ENCODE assay signal across 8 mouse cellular contexts in genomic region chr15:97837491-97838061, GRCm38 (mm10). TPM values are rescaled to one million over a fixed set of nuclear protein-coding genes. Genes with fewer than 3 reads are reported as not detected.
DNase-seq lines count a peak whose midpoint lies in the region; ATAC-seq and TF ChIP-seq lines count a peak whose summit lies in the region.

No protein-coding gene starts in this region.

- peak overlapping the region; percentile 74 for H3K27ac ChIP-seq in heart, embryonic 15.5 days
- H3K27ac ChIP-seq in lung, postnatal 0 days (ENCODE audit: low read length), result peak overlapping the region; percentile 89

- H3K9me3 ChIP-seq in heart, embryonic 15.5 days (replicated peaks), result no peaks in the 10 kb centered on the region
- H3K9me3 ChIP-seq in lung, postnatal 0 days (ENCODE audit: low read length), result no peaks in the 10 kb centered on the region

- H3K36me3 ChIP-seq in heart, embryonic 15.5 days, result no peaks in the 10 kb centered on the region
- H3K36me3 ChIP-seq in lung, postnatal 0 days (ENCODE audit: insufficient read depth, low read length), result no peaks in the 10 kb centered on the region

- H3K4me3 ChIP-seq in heart, embryonic 15.5 days, result no peak overlapping the region
- no peak overlapping the region for H3K4me3 ChIP-seq in lung, postnatal 0 days (ENCODE audit: low read depth, low read length)

- H3K27me3 ChIP-seq in Patski, result no peaks in the 10 kb centered on the region
- H3K27me3 ChIP-seq in heart, embryonic 15.5 days, result no peaks in the 10 kb centered on the region
- no peaks in the 10 kb centered on the region for H3K27me3 ChIP-seq in lung, postnatal 0 days (replicated peaks; ENCODE audit: insufficient read depth, low read length)

- in situ Hi-C loops in Patski (cut with MboI; ENCODE audit: low pct_unique_long_range_greater_than_20kb), result no loop called here

- peak overlapping the region; percentile 18 for H3K4me2 ChIP-seq in heart, embryonic 15.5 days
- H3K4me2 ChIP-seq in lung, postnatal 0 days (replicated peaks; ENCODE audit: low read depth, low read length), result no peak overlapping the region

- H3K9ac ChIP-seq in heart, embryonic 15.5 days, result no peak overlapping the region
- H3K9ac ChIP-seq in lung, postnatal 0 days (replicated peaks; ENCODE audit: low read depth), result no peak overlapping the region

- TF ChIP-seq CTCF in Patski (IDR thresholded peaks at IDR 0.05), result no peak
- no peak; the same call in 1 of the 2 replicates for TF ChIP-seq CTCF in lung, postnatal 0 days (IDR thresholded peaks at IDR 0.05)

- intact Hi-C loops in left cerebral cortex, postnatal 4 days (cut with DNase I), result no loop called here

- peaks cover 58% of the 10 kb centered on the region for H3K4me1 ChIP-seq in heart, embryonic 15.5 days (replicated peaks)
- H3K4me1 ChIP-seq in lung, postnatal 0 days (ENCODE audit: insufficient read depth, low read depth, low read length), result peaks cover 44% of the 10 kb centered on the region

- POLR2A ChIA-PET in Patski (lab: Charles Lee), result interaction anchor here (0.6 to 4.2 kb wide), 7 partner anchors 8 to 47 kb away, joined by 3 to 48 read pairs (median 5); no protein-coding TSS in a partner anchor

- peak; percentile 74 for ATAC-seq in Patski
- no peak; the same call in 1 of the 2 replicates for ATAC-seq in heart, embryonic 15.5 days (replicated peaks; ENCODE audit: insufficient number of reproducible peaks, insufficient read depth, low FRiP score, low read depth)
- peak; percentile 87 for ATAC-seq in lung, postnatal 0 days
- ATAC-seq in monocyte, adult 5-6 weeks (replicated peaks; ENCODE audit: insufficient number of reproducible peaks, low FRiP score, low TSS enrichment, poor library complexity, severe bottlenecking), result no peak

- CTCF ChIA-PET in Patski (lab: Charles Lee), result interaction anchor here (0.7 to 11.7 kb wide), 7 partner anchors 8 to 126 kb away, joined by 3 to 119 read pairs (median 7); partner anchors contain the start of gene Tmem106c

- peak; percentile 97 for TF ChIP-seq EP300 in lung, postnatal 0 days (IDR thresholded peaks at IDR 0.05)

- 8% methylated on average over 8 of the region's 8 CpGs for WGBS in heart, embryonic 15.5 days
- WGBS in lung, postnatal 0 days, result 4% methylated on average over 8 of the region's 8 CpGs

- peak; percentile 82 for DNase-seq in left cerebral cortex, postnatal 4 days
- DNase-seq in left cerebral cortex, adult 8-10 months (ENCODE audit: low spot score in 2 of 2), result no peak
- DNase-seq in Patski (ENCODE audit: low read depth, low spot score), result no peak
- peak; percentile 94 for DNase-seq in lung, postnatal 0 days (ENCODE audit: low spot score)
- DNase-seq in spleen, adult 18-20 months, result no peak
- no peak for DNase-seq in MN1 (ENCODE audit: low spot score)

RNA-seq across cellular contexts. Expression of gene Hdac7, which starts 6.7 kb away (rescaled TPM):
- total RNA-seq in left cerebral cortex, postnatal 4 days (2021), result 10 to 100 TPM; 41.0 to 41.3 TPM
- total RNA-seq in left cerebral cortex, adult 8-10 months (2022), result 10 to 100 TPM; 27.7 to 34.7 (median 32.9) TPM
- polyA plus RNA-seq in Patski (2021), result 210 TPM
- 20.4 and 34.5 TPM in 2 replicates for polyA plus RNA-seq in heart, embryonic 15.5 days (2015; fragmentation: Nextera tagmentation; extraction: Ambion mirVana)
- polyA plus RNA-seq in lung, postnatal 0 days (2015; fragmentation: Nextera tagmentation; extraction: Ambion mirVana), result 43.2 and 52.1 TPM in 2 replicates
- 6.5 to 17.5 TPM (median 10.7 TPM) in 3 replicates for total RNA-seq in monocyte, adult 5-6 weeks (2017)

RNA-seq across cellular contexts. Expression of gene Slc48a1, which starts 59.3 kb away (rescaled TPM):
- total RNA-seq in left cerebral cortex, postnatal 4 days (2021), result 10 to 100 TPM; 81.8 to 84.6 TPM
- 100 to 1,000 TPM; 149 to 181 (median 177) TPM for total RNA-seq in left cerebral cortex, adult 8-10 months (2022)
- 134 TPM for polyA plus RNA-seq in Patski (2021)
- 64.3 and 76.8 TPM in 2 replicates for polyA plus RNA-seq in heart, embryonic 15.5 days (2015; fragmentation: Nextera tagmentation; extraction: Ambion mirVana)
- 69.5 and 75.7 TPM in 2 replicates for polyA plus RNA-seq in lung, postnatal 0 days (2015; fragmentation: Nextera tagmentation; extraction: Ambion mirVana)
- 20.0 to 22.8 TPM (median 22.4 TPM) in 3 replicates for total RNA-seq in monocyte, adult 5-6 weeks (2017)

Comparison
In these comparisons a context has a peak if more than half of its experiments do, and no peak if none do; other contexts are left out.
1. DNase-seq: peak in left cerebral cortex, postnatal 4 days (single experiment) and lung, postnatal 0 days (single experiment); none in left cerebral cortex, adult 8-10 months (0 of 2), Patski (single experiment), spleen, adult 18-20 months (0 of 2) and MN1 (single experiment).
2. ATAC-seq: peak in Patski (single experiment) and lung, postnatal 0 days (single experiment); none in heart, embryonic 15.5 days (single experiment) and monocyte, adult 5-6 weeks (single experiment).